Mouse (Mus musculus) urinary bladder, postnatal 25 days (tissue): ENCODE measurements around the gene Fam98a.

ENCODE experiments used
- DNase-seq: peaks from one replicate; pipeline ENCODE4 v3.0.0; 2022; ENCODE audit warnings: low spot score

The Fam98a gene

GRCm38 (mm10) chr17:75521236-75521842 lies 30.4 kb downstream of the Fam98a start:
- DNase-seq = no peak

DNA sequence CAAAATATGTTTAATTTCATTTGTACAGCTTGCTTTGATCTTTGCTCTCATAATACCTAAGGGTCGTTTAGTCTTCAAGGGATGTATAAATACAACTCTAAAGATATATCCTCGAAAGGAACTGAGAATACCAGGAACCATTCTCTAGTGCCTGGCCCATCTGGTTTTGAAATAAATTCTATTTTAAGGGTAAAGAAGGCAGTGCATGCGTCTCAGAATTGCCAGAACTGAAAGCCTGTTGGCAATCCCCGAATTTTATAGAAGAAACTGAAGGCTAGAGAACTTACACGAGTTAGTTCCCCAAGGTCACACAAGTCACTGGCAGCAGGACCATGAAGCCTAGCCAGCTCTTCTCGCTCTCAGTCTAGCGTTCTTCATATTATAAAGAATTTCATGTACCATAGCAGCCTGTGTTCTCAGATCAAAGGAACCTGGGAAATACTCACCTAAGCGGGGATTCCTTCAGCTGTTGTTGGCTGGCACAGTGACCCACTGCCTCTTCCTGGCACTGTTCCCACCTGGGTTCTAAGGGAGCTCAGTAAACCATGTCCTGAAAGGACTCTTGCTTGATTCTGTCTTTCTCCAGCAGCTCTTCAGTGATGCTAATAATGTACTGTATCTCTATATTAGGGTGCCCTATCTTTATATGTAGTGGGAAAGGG lies 32.4 kb downstream of the Fam98a start:
- no peak for DNase-seq

GRCm38 (mm10) chr17:75518181-75518901 lies 33.4 kb downstream of the Fam98a start:
- DNase-seq = no peak

GRCm38 (mm10) chr17:75516591-75516990 lies 35.2 kb downstream of the Fam98a start:
- no peak for DNase-seq

DNA sequence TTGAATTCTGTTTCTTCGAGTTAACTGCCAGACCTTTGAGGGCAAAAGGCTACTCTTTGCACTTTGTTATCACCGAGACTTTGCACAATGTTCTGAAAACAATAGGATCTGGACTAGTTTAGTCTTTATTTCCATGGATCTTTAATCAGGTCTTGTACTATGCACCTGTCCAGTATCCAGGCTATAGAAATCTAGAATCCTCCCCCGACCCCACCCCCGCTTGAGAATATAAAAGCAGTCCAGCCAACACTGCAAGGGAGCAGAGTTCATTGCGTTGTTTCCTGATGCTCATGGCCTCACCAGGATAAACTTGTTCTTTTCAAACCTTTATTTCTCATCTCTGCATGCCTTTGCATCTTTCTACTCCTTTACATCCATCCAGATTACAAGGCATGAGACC lies 42.5 kb downstream of the Fam98a start:
- no peak for DNase-seq

GRCm38 (mm10) chr17:75506708-75507641 lies 44.8 kb downstream of the Fam98a start:
- no peak for DNase-seq

DNA sequence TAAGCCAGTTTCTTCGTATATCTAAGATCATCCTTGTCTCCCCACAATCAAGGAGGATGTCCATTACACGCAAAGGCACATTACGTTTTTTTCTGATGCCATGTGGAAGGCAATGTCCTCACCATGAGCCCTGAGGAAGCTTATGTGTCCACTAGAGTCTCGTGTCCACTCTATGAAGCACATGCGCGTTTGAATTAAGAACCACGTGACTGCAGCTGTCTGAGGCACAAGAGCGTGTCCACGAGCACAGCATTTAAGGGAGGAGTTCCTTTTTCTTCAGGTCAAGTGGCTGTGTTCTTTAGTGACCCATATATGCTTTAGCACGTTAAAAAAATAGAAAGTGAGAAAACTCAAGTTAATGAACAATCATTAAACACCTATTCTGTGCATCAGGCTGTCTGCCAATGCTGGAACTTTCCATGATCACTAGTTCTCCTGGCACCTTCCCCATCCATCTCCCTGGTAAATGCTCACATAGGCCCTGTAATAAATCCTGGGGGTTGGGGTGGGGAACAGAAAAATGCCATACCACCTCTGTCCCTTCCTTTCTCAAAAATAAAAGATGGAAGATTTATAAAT lies 45.6 kb downstream of the Fam98a start:
- DNase-seq = no peak

DNA sequence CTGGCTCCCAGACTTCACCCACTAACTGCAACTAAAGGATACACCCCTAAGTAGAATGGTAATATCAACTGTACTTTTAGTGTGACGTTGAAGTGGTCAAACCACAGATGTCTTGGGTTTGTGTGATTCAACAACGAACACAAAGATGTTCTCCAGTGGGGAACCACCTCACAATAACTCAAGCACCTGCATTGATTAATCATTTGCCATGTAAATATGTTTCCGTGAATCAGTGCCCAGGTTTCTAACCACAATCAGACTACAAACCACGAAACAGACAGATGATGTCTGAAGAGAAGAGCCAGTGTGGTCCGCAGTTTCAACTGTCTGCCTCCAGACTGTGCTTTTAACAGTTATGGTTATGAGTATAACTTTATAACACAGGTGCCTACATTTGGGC lies 46.7 kb downstream of the Fam98a start:
- no peak for DNase-seq

- DNase-seq = no peak
These were observed 48.7 kb downstream of the Fam98a start for GRCm38 (mm10) chr17:75503031-75503430.

DNA sequence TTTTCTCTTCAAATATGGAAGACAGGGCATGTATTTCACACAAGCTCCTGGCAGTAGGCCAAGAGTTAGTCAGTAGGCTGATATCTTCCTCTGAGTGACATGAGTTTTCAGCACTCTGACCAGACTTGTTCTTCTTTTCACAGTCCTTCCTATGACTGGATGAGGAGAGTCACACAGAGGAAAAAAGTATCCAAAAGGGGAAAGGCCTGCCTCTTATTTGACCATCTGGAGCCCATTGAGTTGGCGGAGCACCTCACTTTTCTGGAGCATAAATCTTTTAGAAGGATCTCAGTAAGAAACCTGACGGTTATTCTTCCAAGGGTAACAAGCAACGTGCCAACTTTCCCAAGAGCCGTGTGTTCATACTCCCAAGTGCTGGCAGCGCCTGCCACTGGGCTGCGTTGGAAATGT lies 53.5 kb downstream of the Fam98a start:
- DNase-seq = no peak

DNA sequence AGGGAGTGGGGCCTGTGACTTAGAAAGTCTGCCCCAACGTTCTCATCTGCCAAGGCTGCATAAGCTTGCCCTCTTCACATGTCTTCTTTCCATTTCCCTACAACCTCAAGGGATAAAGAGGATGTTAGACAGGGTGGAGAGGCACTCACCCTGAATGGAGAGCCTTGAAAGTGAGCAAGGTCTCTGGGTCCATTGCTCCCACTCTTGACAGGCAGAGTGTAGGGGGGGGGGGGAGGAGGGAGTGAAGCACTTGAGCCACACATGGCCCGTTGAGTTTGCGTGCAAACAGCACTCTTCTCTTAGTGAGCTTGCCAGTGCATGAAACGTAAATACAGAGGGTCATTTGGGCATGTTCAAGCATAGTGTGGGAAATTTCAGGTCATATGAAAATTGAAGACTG lies 56.5 kb downstream of the Fam98a start:
- no peak for DNase-seq
